Mouse (Mus musculus) gastrocnemius, adult 2 months (tissue): ENCODE results near the gene Apol7e. TPM values are rescaled to one million over a fixed set of nuclear protein-coding genes. Genes with fewer than 3 reads are reported as not detected.

ENCODE experiments used
- DNase-seq: peaks from one replicate; pipeline ENCODE4 v3.0.0; 2022
- H3K27ac ChIP-seq: fragments of 200-600 bp; 2 replicates; pipeline ENCODE4 v1.8.1; 2022; ENCODE audit warnings: mild to moderate bottlenecking
- H3K4me3 ChIP-seq: fragments of 200-600 bp; 2 replicates; pipeline ENCODE4 v1.8.1; 2022; ENCODE audit warnings: mild to moderate bottlenecking, moderate library complexity
- CTCF ChIP-seq: fragments of 200-600 bp; IDR thresholded peaks from 2 replicates; pipeline ENCODE4 v1.8.1; 2022; ENCODE audit warnings: antibody characterized with exemption, mild to moderate bottlenecking, moderate library complexity
- intact Hi-C: fragments of 180-260 bp; cut with DNase I; formaldehyde crosslinking; loops from one replicate; pipeline ENCODE4 v1.15.1; 2025
- total RNA-seq, 2 experiments: library from RNA; stranded (reverse); gene quantifications; 2 replicates each; pipeline ENCODE4 v1.2.3; 2021

Apol7e gene
- total RNA-seq, 2 experiments from 2014 or later: not detected

- no peak overlapping the region for H3K27ac ChIP-seq
- no peak overlapping the region for H3K4me3 ChIP-seq
- peak; percentile 72 for TF ChIP-seq CTCF
- intact Hi-C loops: no loop called here
- no peak for DNase-seq
These were observed 51.8 kb downstream of the Apol7e start for GRCm38 (mm10) chr15:77750461-77750860.

GRCm38 (mm10) chr15:77752443-77752842 is 53.8 kb downstream of the Apol7e start:
- Histone ChIP-seq H3K4me3 (no peak overlapping the region), H3K27ac (no peak overlapping the region)
- DNase-seq: no peak
- no peak for TF ChIP-seq CTCF
- intact Hi-C loops: no loop called here

- DNase-seq: no peak
- intact Hi-C loops: no loop called here
- H3K4me3 ChIP-seq: no peak overlapping the region
These were observed 56.5 kb downstream of the Apol7e start for GRCm38 (mm10) chr15:77755132-77755531.

GRCm38 (mm10) chr15:77756081-77756480 is 57.4 kb downstream of the Apol7e start:
- peak; percentile 11 for DNase-seq
- Histone ChIP-seq H3K27ac (no peak overlapping the region), H3K4me3 (no peak overlapping the region)
- no peak for TF ChIP-seq CTCF
- intact Hi-C loops: no loop called here

More at GRCm38 (mm10) chr15:77755132-77755531, 56.5 kb downstream of the Apol7e start:
- no peak for TF ChIP-seq CTCF
- H3K27ac ChIP-seq: no peak overlapping the region

GRCm38 (mm10) chr15:77756848-77757247 is 58.2 kb downstream of the Apol7e start, which contains the start of gene Apol8:
Apol8 (minus strand) TSS chr15:77757003.
- Histone ChIP-seq H3K4me3 (no peak within 1 kb of the TSS), H3K27ac (no peak within 1 kb of the TSS)
- intact Hi-C loops: no loop called here
- peak; percentile 59 for DNase-seq
- TF ChIP-seq CTCF: peak; percentile 87

- TF ChIP-seq CTCF: no peak; the same call in 1 of the 2 replicates
- intact Hi-C loops: no loop called here
- DNase-seq: peak; percentile 9
- H3K27ac ChIP-seq: no peak overlapping the region
- H3K4me3 ChIP-seq: no peak overlapping the region
These were observed 59.0 kb downstream of the Apol7e start for GRCm38 (mm10) chr15:77757586-77758226.

- DNase-seq: peak; percentile 15
- no peak for TF ChIP-seq CTCF
- H3K27ac ChIP-seq: no peak overlapping the region
- no peak overlapping the region for H3K4me3 ChIP-seq
- intact Hi-C loops: no loop called here
These were observed 61.4 kb downstream of the Apol7e start for GRCm38 (mm10) chr15:77760037-77760436.

GRCm38 (mm10) chr15:77761083-77761482 is 62.4 kb downstream of the Apol7e start:
- Histone ChIP-seq H3K27ac (0 out of 2 replicates have a peak overlapping the region, but pooled peaks have one; percentile 8), H3K4me3 (no peak overlapping the region)
- intact Hi-C loops: no loop called here
- peak; percentile 19 for DNase-seq
- no peak for TF ChIP-seq CTCF

GRCm38 (mm10) chr15:77761561-77762380 is 63.1 kb downstream of the Apol7e start:
- TF ChIP-seq CTCF: peak; percentile 72
- H3K4me3 ChIP-seq: no peak overlapping the region
- intact Hi-C loops: no loop called here
- H3K27ac ChIP-seq: no peak overlapping the region
- peak; percentile 58 for DNase-seq

GRCm38 (mm10) chr15:77763050-77763449 is 64.4 kb downstream of the Apol7e start:
- H3K27ac ChIP-seq: peak overlapping the region; percentile 80
- intact Hi-C loops: no loop called here
- no peak overlapping the region for H3K4me3 ChIP-seq
- DNase-seq: peak; percentile 19
- no peak for TF ChIP-seq CTCF

- Histone ChIP-seq H3K27ac (peak overlapping the region; percentile 80), H3K4me3 (peak overlapping the region; percentile 37)
- intact Hi-C loops: no loop called here
- no peak for TF ChIP-seq CTCF
- DNase-seq: peak; percentile 32
These were observed 65.0 kb downstream of the Apol7e start for GRCm38 (mm10) chr15:77763702-77764101.

- DNase-seq: peak; percentile 86
- intact Hi-C loops: no loop called here
- TF ChIP-seq CTCF: no peak
- Histone ChIP-seq H3K4me3 (peak overlapping the region; percentile 37), H3K27ac (peak overlapping the region; percentile 80)
These were observed 65.8 kb downstream of the Apol7e start for GRCm38 (mm10) chr15:77764391-77765006.
